Mouse (Mus musculus): ENCODE results near the gene 1110008L16Rik. TPM values are rescaled to one million over a fixed set of nuclear protein-coding genes. Genes with fewer than 3 reads are reported as not detected.
"Not testable (repeated sequence)": the region's sequence is repeated elsewhere in the genome, so short reads cannot be mapped to it uniquely, and the experiment has no call there.

1110008L16Rik gene
- total RNA-seq, 2 experiments from 2014 or later, result 9.3 to 9.7 TPM

GRCm38 (mm10) chr12:55387788-55388465 is 88.5 kb downstream of the 1110008L16Rik start:
- Histone ChIP-seq H3K27ac (no peak overlapping the region), H3K4me3 (no peak overlapping the region)
- DNase-seq (ENCODE audit: low spot score in 2 of 2), result no peak
- TF ChIP-seq CTCF (conservative IDR thresholded peaks at IDR 0.05), result no peak

- Histone ChIP-seq H3K4me3 (no peak overlapping the region), H3K27ac (no peak overlapping the region)
- no peak for DNase-seq (ENCODE audit: low spot score in 2 of 2)
- peak; percentile 46 for TF ChIP-seq CTCF (conservative IDR thresholded peaks at IDR 0.05)
These were observed 89.1 kb downstream of the 1110008L16Rik start for GRCm38 (mm10) chr12:55388478-55388877.

GRCm38 (mm10) chr12:55389132-55390081 is 90.0 kb downstream of the 1110008L16Rik start:
- DNase-seq (ENCODE audit: low spot score in 2 of 2), result no peak
- Histone ChIP-seq H3K4me3 (no peak overlapping the region), H3K27ac (peak overlapping the region; percentile 12; the same call in 1 of the 2 replicates)
- TF ChIP-seq CTCF (conservative IDR thresholded peaks at IDR 0.05), result no peak

- Histone ChIP-seq H3K27ac (no peak overlapping the region), H3K4me3 (no peak overlapping the region)
- TF ChIP-seq CTCF (conservative IDR thresholded peaks at IDR 0.05), result no peak
- DNase-seq (ENCODE audit: low spot score in 2 of 2), result no peak
These were observed 92.7 kb downstream of the 1110008L16Rik start for GRCm38 (mm10) chr12:55392120-55392519.

GRCm38 (mm10) chr12:55392733-55393577 is 93.6 kb downstream of the 1110008L16Rik start:
- TF ChIP-seq CTCF (conservative IDR thresholded peaks at IDR 0.05), result no peak
- no peak for DNase-seq (ENCODE audit: low spot score in 2 of 2)
- Histone ChIP-seq H3K4me3 (no peak overlapping the region), H3K27ac (no peak overlapping the region)

GRCm38 (mm10) chr12:55395601-55396000 is 96.2 kb downstream of the 1110008L16Rik start:
- not testable (repeated sequence) for H3K4me3 ChIP-seq; DNase-seq (ENCODE audit: low spot score in 2 of 2); H3K27ac ChIP-seq

GRCm38 (mm10) chr12:55396536-55396935 is 97.2 kb downstream of the 1110008L16Rik start:
- TF ChIP-seq CTCF (conservative IDR thresholded peaks at IDR 0.05), result no peak
- H3K4me3 ChIP-seq, result no peak overlapping the region
- DNase-seq (ENCODE audit: low spot score in 2 of 2), result no peak
- no peak overlapping the region for H3K27ac ChIP-seq

GRCm38 (mm10) chr12:55397544-55398239 is 98.3 kb downstream of the 1110008L16Rik start:
- no peak for DNase-seq (ENCODE audit: low spot score in 2 of 2)
- H3K4me3 ChIP-seq, result peak overlapping the region; percentile 92
- no peak for TF ChIP-seq CTCF (conservative IDR thresholded peaks at IDR 0.05)
- peak overlapping the region; percentile 95 for H3K27ac ChIP-seq

GRCm38 (mm10) chr12:55398240-55399127 is 99.1 kb downstream of the 1110008L16Rik start:
- peak; percentile 66 for TF ChIP-seq CTCF (conservative IDR thresholded peaks at IDR 0.05)
- peak overlapping the region; percentile 95 for H3K27ac ChIP-seq
- H3K4me3 ChIP-seq, result peak overlapping the region; percentile 92
- DNase-seq (ENCODE audit: low spot score in 2 of 2), result peak; percentile 90

- DNase-seq (ENCODE audit: low spot score in 2 of 2), result no peak
- no peak for TF ChIP-seq CTCF (conservative IDR thresholded peaks at IDR 0.05)
- Histone ChIP-seq H3K4me3 (peak overlapping the region; percentile 92), H3K27ac (peak overlapping the region; percentile 95)
These were observed 99.8 kb downstream of the 1110008L16Rik start for GRCm38 (mm10) chr12:55399128-55399677.

GRCm38 (mm10) chr12:55407888-55408287 is 108.5 kb downstream of the 1110008L16Rik start:
- no peak for TF ChIP-seq CTCF (conservative IDR thresholded peaks at IDR 0.05)

More at GRCm38 (mm10) chr12:55407888-55408287, 108.5 kb downstream of the 1110008L16Rik start:
- Histone ChIP-seq H3K27ac (no peak overlapping the region), H3K4me3 (no peak overlapping the region)
- DNase-seq (ENCODE audit: low spot score in 2 of 2), result no peak

Measured in layer of hippocampus, adult 2 months (tissue).